Mouse (Mus musculus) heart, postnatal 0 days (tissue): ENCODE data around the gene Nfs1.

Source experiments
- CTCF ChIP-seq: IDR thresholded peaks from 2 replicates; pipeline ENCODE4 v1.5.1; 2016; ENCODE audit warnings: antibody characterized with exemption, control low read depth, low read depth
- EP300 ChIP-seq: IDR thresholded peaks from 2 replicates; pipeline ENCODE4 v1.6.1; 2016; ENCODE audit warnings: antibody characterized with exemption, low read depth

DNA sequence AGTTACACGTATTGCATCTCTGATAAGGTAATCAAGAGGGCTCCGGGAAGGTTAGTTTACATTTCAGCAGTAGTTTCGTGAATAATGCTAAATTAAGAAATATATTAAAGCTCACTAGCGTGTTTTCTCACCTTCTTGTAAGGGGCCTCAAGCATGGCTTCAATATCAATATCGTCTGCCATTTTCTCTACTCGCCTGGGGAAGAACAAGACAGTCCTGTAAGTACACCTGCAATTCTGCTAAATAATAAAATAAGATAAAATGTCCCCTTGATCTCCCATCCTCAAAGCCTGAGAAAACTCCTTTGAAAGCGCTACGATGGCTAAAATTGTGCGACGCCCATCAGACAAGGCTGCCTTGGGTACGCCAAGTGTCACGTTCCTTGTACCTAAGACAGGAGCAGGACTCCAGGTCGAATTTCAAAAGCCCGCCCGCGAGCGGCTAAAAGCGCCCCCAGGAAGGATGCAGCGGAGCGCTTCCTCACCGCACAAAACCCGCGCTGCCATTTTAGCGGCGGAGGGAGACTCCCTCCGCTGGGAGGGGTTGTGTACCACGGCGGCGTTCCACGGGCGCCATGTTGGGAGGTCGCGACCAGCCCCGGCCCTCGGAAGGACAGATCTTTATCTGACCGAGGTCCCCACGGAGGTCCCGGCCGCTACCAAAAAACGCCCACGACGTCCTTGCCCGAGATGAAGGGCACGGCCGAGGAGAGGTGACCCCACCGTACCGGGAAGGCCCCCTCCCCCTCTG lies 35.2 kb upstream of the Nfs1 start:
- no peak for TF ChIP-seq EP300
- TF ChIP-seq CTCF: no peak
